Mouse (Mus musculus) liver, adult 2 months (tissue): Measurements from ENCODE around the gene E030018B13Rik.

Source experiments
- CTCF ChIP-seq: fragments of 200-500 bp; IDR thresholded peaks from 2 replicates; pipeline ENCODE4 v1.5.1; 2011; ENCODE audit warnings: low read depth, low read length, control low read depth
- POLR2A ChIP-seq: fragments of 200-500 bp; IDR thresholded peaks from 2 replicates; pipeline ENCODE4 v1.6.1; 2011; ENCODE audit warnings: low read length, control low read depth; ENCODE audit not compliant: insufficient read depth; ENCODE audit errors: extremely low read depth

DNA sequence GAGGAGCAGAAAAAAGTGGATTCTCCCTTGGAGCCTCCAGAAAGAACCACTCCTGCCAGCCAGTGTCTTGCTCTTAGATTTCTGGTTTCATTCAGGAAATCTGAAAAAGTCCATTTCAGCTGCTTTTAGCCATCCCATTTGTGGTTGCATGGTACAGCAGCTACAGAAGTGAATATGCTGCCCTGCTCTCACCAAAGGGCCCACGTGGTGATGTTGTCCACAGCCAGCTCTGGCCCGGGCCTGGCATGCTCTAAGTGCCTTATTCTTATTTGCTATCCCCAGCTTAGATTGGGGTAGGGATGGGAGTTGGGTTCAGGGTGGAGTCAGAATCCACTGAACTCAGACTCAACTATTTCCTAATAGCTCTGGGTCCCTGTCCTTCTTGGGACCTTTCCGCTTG is 21.4 kb upstream of the E030018B13Rik start:
- TF ChIP-seq CTCF = no peak
- TF ChIP-seq POLR2A = no peak
